Mouse (Mus musculus): ENCODE measurements around the gene Tef.

The Tef gene

DNA sequence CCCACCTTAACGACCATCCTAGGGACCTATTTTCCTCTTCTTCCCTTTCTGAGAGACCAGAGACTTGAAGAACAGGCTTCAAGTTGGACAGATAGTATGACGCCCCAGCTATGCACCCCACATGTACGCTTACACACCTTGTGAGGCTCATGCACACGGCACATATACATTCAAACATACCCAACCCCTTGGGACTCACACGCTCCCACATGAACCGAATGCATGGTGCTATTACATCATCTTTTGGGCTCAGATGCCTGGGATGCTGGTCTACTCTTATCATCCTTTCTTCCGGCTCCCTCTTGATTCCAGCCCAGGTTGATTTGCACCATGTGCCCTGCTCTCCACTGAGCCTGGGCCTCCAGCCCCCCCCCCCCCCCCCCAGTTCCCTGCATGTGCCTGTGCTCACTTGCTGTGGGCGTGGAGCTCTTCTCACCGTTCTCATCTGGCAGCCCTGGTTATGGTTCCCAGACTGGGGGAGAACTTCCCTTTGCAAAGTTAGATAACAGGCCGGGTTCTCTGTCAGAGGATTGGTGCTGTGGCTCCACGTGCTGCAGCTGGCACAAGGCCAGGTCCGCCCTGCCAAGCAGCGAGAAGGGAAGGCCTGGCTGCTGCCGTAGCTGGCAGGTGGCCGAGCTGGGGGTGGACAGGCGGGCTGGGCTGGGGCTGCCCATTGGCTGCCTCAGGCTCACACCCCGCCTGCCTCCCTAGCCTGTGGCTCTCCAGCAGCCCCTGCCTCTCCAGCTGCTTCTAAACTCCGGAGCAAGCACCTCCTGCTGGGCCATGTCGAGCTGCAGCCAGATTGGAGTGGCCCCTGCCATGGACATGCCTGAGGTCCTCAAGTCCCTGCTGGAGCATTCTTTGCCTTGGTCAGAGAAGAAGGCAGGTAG lies at the start of gene Tef:
Tef (plus strand) TSS at position 421 of the 890 bp plus-strand sequence.
- peak; percentile 94 for DNase-seq (ENCODE audit: low read depth)

DNA sequence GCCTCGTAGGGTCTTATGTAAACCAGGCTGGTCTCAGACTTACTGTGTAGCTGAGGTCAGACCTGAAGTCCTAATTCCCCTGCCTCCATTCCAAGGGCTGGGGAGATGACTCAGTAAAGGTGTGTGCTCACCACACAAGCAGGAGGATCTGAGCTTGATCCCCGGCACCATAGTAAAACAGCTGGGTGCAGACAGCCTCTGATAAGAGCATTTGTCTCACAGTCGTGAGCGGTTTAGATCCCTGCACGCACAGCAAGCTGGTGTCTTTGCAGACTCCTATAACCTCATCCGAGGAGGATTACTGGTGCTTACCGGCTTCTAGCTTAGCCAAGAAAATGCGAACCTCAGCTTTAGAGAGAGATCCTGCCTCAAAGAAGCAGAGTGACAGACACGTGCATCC lies 48.6 kb upstream of the Tef start:
- no peak for DNase-seq (ENCODE audit: low read depth)

DNA sequence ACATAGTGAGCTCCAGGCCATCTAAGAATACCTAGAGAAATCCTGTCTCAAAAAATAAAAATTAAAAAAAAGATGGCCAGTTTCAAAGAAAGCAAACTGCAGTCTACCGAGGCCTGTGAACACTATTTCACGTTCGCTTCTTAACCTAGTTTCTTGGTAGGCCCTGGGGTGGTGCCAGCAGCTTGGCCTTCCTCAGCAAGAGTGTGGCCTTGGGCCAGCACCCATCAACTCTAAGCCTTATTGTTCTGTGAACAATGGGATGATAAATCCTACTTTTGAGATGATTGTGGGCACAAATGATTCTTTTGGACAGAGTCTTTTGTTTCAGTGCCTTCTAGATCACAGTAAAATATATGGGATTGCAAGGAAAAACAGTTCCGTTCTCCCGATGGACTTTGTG lies 43.5 kb upstream of the Tef start:
- DNase-seq (ENCODE audit: low read depth), result no peak

DNA sequence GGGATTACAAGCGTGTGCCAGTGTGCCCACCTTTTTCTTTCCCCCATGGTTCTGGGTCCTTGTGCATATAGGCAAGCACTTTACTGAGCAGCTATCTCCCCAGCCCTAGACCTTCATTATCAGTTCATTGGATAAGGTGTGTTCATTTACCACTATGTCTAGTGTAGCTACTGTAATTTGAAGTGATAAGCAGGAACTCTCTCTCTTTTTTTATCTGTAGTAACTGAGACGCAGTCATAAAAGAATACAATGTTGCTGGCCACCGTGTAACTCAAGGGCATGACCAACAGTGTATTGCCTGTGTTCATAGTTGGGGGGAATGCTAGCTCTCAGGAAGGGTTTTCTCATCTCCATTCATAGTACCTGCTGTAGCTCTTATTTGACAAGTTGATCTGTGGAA lies 42.7 kb upstream of the Tef start:
- DNase-seq (ENCODE audit: low read depth), result no peak

DNA sequence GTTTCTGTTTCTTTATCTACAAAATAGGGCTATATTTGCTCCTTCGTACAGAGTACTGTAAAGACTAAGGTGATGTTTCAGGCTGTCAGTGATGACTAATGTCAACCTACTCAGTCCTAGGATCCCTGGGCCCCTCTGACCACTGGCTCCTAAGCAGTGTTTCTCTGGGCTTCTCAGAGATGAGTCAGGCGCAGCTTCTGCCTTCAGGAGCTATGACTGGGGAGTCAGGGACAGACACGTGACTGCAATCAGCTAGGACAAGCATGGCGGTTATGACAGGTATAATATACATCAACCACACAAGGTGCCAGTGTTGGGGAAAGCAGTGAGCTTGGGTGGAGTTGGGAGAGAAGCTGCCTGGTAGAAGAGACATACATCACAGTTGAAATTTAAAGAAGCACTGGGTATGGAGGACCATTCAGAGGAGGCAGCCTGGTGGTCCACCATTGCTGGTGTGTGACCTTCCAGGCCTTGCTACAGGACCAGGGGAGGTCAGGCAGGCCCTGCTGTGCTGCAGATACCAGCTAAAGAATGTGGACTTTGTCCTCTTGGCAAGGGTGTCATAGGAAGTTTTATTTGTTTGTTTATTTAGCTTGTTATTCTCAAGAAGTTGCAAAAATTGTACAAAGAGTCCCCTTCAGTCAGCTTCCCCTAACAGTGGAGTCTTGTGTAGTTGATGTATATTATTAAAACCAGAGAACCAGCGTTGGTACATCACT lies 41.7 kb upstream of the Tef start:
- DNase-seq (ENCODE audit: low read depth), result no peak

DNA sequence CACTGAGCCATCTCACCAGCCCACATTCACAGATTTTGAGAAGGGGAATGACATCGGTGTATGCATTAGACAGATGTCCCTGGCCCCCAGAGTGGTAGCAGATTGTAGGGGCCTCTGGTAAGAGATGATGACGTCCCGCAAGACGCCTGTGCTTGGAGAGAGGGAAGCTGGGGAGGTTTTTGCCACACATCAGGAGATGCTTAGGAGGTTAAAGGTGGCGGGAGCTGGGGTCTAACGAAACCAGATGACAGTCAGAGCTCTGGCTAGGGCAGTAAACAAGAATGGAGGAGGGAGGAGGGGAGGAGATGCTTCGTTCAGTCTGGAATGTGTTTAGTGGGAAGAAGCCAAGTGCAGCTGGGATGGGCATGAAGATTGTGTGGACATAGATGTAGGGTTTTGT lies 40.8 kb upstream of the Tef start:
- no peak for DNase-seq (ENCODE audit: low read depth)

DNA sequence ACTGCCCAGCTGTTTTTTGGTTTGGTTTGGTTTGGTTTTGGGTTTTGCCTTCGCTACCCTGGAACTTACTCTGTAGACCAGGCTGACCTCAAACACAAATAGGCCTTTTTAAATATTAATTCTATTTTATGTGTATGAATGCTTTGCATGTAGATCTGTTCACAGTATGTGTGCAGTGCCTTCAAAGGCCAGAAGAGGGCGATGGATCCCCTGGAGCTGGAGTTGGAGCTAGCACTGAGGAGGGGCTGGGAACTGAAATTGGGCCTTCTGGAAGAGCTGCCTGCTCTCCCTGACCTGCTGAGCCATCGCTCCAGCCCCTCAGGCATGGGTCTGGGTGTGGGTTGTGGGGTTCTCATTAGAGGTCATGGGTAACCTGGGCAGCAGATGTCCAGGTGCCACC lies 40.3 kb upstream of the Tef start:
- no peak for DNase-seq (ENCODE audit: low read depth)

DNA sequence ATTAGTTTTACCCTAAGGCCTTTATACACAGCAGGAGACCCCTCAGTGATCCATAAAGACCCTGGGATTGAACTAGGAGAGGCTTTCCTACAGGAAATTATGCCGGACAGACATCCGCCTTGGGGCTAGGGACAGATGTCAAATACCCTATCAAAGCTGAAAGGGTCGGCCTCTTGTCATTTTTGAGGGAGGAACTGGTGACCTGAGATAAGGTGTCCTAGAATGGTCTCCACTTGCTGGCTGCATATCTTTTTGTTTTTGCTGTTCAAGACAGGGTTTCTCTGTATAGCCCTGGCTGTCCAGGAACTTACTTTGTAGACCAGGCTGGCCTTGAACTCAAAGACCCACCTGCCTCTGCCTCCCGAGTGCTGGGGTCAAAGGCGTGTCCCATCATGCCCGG lies 37.6 kb upstream of the Tef start:
- no peak for DNase-seq (ENCODE audit: low read depth)

DNA sequence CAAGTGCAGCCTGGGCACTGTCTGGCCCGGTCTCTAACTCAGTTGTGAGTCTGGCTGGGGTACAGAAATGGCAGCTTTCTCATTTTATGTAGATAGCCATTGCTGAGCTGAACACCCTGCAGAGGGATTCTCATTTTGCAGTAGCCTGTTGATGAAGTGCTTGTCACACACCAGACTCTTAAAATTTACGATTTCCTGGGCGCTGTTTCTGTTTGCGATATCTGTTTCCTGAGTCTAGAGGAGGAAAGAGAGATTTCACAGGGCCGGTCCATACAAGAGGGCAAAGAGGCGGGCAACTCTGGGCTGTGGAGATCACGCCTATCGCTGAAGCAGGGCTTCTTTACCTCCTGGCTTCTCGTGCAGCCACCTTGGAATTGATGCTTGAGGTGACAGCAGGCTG lies 36.6 kb upstream of the Tef start:
- no peak for DNase-seq (ENCODE audit: low read depth)

DNA sequence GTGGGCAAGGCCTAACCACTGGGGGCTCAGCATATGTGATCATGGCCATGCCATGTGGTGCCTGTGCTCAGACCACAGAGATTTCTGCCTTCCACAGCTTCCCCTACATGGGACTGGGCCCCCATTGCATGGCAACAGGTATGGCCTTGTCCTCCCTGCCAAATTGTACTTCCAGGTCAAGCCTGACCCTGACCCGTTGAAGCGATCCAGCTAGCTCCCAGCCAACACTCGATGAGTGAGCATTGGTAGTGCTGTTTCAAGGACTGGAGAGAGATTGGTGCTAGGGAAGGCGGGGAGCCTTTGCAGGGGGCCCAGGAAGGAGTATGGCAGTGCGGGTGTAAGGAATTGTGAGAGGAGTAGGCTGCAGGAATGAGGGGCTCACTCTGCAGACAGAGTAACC lies 35.8 kb upstream of the Tef start:
- no peak for DNase-seq (ENCODE audit: low read depth)

DNA sequence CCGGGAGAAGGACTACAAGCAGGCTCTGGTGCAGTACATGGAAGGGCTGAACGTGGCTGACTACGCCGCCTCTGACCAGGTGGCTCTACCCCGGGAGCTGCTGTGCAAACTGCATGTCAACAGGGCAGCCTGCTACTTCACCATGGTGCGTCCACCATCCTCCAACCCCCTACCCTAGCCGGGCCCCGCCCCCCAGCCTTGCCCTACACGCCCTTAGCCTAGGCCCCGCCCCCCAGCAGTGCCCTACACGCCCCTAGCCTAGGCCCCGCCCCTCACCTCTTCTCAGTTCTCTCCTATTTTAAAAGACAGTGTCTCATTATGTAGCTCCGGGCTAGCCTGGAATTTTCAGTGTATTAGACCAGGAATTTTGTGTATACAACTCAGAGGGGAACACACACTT lies 33.2 kb upstream of the Tef start:
- no peak for DNase-seq (ENCODE audit: low read depth)

DNA sequence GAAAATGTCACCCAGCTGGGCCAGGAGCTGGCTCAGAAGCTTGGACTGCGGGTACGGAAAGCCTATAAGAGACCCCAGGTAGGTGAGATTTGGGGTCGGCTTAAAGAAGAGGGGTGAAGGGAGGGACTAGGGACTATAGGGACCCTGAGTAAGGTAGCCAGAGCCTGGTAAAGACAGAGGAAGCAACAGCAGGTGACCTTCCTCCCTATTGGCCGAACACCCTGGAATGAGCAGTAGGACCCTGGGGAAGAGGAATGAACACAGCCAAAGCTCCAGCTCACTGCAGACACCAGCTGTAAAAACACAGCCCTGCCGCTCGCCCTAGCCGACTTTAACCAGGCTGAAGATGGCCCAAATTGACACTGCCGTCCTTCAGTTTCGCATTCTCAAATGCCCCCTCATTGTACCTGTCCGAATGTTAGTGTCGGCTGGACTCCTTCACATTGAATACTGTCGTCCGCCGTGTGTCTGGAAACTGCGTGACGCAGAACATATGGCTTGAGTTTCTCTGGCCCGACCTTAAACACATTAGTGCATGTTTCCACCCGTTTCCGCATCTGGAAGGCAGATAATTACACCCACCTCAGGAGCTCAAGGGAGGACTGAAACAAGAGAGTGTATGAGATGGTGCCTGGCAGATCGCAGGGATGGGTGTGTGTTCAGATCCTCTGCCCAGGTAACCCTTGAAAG lies 29.6 kb upstream of the Tef start:
- DNase-seq (ENCODE audit: low read depth), result no peak

DNA sequence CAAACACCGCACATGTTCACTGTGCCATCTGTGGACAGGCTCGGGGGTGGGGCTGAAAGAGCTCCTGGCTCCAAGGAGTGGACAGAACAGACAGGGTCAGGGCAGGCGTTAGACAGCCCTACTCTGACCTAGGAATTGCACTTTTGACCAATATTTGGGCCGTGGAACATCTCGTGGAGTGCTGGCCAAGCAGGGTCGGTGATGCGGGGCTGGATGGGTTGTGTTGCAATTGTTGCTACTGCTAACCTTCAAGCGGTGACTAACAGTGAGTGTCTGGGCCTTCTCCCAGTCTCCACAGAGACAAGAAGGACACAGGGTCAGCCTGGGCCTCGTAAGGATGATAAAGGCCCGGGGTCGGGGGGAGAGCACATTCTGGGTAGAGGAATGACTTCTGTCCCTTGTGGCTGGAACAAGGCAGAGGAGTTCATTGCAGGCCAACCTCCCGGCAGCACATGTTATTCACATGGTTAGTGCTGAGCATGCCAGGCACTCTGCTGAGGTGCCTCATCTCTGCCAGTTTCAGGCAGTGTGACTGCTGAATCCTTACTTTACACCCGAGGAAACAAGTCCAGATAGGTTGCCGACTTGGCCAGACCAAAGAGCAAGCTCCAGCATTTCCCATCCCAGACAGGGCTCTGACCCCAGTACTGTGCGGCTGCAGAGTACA lies 27.6 kb upstream of the Tef start:
- no peak for DNase-seq (ENCODE audit: low read depth)

DNA sequence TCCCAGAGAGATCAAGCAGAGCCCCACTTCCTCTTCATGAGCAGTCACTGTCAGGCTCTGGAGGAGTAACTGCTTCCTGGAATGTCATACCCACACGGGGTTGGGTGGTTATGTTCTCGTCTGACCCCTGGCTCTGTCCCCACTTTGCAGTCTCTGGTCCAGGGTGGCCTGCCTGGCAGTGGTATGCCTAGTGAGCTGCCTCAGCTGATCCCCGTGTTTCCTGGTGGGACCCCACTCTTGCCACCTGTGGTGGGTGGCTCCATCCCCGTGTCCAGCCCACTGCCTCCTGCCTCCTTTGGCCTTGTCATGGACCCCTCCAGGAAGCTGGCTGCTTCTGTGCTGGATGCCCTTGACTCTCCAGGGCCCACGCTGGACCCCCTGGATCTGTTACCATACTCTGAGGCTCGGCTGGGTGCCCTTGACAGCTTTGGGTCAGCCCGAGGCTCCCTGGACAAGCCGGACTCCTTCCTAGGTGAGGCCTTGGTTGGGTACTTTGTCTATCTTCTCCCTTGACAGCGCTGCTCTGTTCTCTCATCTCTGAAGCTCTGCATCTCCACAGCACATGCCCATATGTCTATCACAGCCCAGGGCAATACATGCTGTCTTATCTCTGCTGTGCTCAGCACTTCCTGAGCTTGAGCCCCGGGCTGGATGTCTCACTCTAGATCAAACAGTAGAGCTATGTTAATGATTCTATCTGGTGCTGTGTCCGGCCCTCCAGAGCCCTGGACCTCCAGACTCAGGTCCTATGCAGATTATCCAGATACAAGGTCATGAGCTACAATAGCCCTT lies 25.4 kb upstream of the Tef start:
- DNase-seq (ENCODE audit: low read depth), result no peak

DNA sequence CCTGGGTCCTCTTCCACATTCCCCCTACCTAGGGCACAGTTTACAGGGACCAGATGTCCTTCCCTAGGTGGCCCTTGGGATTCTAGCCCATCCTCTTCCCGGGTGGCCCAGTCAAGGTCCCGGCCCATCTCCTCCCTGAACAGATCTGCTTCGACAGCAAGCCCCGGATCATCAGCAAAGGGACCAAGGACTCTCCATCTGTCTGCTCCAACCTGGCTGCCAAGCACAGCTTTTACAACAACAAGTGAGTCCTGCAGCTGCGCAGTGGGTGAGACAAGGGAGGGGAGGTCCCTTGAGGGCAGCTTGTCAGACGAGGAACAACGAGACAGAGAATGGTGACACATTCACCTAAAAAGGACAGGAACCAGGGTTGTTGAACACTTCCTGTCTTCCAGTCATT lies 20.4 kb upstream of the Tef start:
- no peak for DNase-seq (ENCODE audit: low read depth)

DNA sequence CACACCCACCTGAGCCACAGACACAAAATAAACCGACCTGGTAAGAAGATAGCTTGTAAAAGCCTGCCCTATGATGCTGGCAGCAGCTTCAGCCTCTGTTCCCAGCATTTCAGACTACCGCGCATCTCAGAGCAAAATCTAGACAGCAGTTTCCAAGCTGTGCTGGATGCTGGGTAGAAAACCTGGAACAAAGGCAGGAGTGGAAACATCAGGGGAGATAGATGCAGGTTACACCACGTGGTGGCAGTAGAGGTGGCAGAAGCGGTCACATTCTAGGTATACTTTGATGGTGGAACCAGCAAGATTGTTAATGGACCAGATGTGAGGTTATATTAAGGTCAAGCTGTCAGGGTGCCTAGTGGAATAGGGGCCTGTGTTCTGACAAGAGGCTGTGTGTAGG lies 17.5 kb upstream of the Tef start:
- no peak for DNase-seq (ENCODE audit: low read depth)

DNA sequence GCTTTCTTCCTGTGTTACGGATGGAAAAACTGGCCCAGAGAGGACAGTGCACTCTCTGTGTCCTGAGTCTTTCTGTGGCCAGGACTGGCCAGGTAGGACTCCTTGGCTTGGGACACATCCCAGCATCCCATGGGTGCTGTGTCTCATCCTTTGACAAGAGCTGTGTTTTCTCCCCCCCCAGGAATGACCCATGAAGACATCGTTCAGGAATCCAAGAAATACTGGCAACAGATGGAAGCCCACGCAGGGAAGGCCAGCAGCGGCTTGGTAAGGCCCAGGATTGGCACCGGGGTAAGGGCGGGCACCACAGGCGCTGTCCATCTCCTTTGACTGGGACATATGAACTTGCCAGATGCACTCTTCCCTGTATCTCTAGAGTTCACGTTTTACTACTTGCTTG lies 16.5 kb upstream of the Tef start:
- no peak for DNase-seq (ENCODE audit: low read depth)

DNA sequence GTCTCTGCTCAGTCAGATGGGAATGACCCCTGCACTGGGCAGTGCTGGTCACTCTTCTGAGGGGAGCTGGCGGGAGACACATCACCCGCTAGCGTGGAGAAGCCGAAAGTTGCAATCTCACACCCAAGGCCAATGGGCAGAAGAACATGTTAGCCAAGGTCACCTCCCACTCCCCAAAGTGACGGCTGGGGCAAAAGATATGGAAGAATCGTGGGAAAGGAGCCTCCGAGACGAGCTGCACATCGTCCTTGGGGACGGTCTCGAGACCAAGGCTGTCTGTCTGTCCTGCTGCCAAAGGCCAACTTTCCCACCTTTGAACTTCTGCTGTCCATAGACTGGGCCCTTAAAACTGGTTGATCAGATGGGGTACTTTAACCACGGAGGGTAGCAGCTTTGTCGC lies 14.7 kb upstream of the Tef start:
- no peak for DNase-seq (ENCODE audit: low read depth)

DNA sequence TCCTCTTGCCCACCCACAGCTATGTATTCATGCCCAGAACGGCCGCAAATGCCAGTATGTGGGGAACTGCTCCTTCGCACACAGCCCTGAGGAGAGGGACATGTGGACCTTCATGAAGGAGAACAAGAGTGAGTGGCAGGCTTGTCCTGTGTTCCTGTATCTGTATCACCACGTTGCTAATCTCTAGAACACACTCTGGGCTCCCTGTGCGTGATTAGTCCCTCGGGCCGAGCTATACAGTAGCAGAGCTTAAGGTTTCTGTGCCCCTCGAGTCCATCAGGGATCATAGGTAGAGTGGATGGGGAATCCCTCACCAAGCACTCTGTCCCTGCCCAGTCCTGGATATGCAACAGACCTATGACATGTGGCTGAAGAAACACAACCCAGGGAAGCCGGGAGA lies 9.8 kb upstream of the Tef start:
- no peak for DNase-seq (ENCODE audit: low read depth)

DNA sequence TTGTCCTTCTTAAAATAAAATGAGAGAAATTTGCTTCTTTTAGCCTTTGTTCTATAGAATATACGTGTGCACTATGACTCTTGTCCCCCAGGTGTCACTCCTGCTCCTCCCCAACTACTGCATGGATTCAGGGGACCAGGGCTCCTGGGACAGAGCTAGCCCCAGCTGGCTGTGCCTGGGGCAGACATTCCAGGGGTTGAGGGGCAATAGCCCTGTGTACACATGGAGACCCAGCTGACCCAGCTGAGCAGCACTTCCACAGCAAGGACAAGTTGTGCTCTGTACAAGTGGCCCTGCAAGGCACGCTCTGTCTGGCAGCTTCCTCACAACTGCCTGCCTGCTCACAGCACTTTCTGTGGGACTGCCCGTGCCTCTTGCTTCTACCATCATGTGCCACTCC lies 6.0 kb upstream of the Tef start:
- DNase-seq (ENCODE audit: low read depth), result no peak

DNA sequence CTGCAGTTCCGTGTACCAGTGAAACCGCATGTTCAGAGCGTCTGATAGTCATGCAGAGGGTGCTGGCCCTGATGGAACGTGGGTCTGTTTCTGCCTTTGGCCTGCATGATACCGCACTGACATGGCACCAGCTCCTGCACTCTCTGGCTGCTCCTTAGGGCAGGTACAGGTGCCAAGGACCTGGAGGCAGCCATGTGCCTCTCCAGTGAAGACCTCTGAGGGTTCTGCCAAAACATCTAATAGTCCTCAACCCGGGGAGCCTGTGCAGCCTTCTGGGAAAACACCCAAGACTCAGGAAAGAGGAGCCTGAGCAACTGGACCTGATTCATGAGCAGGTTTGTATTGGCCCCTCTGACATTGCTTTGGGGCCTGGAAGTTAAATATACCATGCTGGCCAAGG lies 4.4 kb upstream of the Tef start:
- no peak for DNase-seq (ENCODE audit: low read depth)

DNA sequence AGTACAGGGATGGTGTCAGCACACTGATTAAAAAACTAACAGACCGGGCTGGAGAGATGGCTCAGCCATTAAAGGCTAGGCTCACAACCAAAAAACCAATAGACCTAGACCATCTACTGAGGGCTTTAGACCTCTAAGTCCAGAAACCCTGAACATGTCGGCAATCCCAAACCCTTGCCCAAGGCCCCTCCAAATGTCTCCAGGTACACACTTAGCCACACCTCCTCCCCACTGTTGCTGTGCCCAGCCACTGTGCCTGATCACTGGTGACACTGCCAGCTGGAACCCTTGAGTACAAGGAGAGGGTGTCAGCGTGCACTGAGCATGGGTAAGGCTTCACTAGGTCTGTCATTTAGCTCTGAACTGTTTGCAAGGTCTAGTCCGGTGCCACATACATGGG lies 3.8 kb upstream of the Tef start:
- no peak for DNase-seq (ENCODE audit: low read depth)
